Mouse (Mus musculus) embryonic fibroblast, embryonic 13.5 days (primary cell): ENCODE measurements around the gene Ppie. TPM values are rescaled to one million over a fixed set of nuclear protein-coding genes. Genes with fewer than 3 reads are reported as not detected.

Source experiments
- H3K27ac ChIP-seq: 2 replicates; pipeline ENCODE4 v1.5.1; 2012; ENCODE audit warnings: low read length, control low read depth, inconsistent platforms; ENCODE audit not compliant: insufficient read depth
- H3K4me1 ChIP-seq: 2 replicates; pipeline ENCODE4 v1.6.1; 2011; ENCODE audit warnings: low read length; ENCODE audit not compliant: control insufficient read depth, insufficient read depth
- H3K4me3 ChIP-seq: 2 replicates; pipeline ENCODE4 v1.5.1; 2011; ENCODE audit warnings: mild to moderate bottlenecking, control low read depth, low read length; ENCODE audit not compliant: insufficient read depth
- CTCF ChIP-seq: IDR thresholded peaks from 2 replicates; pipeline ENCODE4 v1.5.1; 2011; ENCODE audit warnings: mild to moderate bottlenecking, control low read depth, low read length, moderate library complexity, borderline replicate concordance; ENCODE audit not compliant: insufficient read depth
- POLR2A ChIP-seq: IDR thresholded peaks from 2 replicates; pipeline ENCODE4 v1.6.1; 2011; ENCODE audit warnings: low read depth, mild to moderate bottlenecking, control low read depth, low read length, moderate library complexity
- polyA plus RNA-seq: library from polyadenylated mRNA; stranded (reverse); fragments of >200 nt; gene quantifications from 2 replicates; pipeline ENCODE4 v1.2.4, GENCODE M21; 2011; ENCODE audit warnings: low read depth; ENCODE audit not compliant: missing spikeins, insufficient read length

The Ppie gene
- polyA plus RNA-seq, 1 experiment, result 33.6 TPM

DNA sequence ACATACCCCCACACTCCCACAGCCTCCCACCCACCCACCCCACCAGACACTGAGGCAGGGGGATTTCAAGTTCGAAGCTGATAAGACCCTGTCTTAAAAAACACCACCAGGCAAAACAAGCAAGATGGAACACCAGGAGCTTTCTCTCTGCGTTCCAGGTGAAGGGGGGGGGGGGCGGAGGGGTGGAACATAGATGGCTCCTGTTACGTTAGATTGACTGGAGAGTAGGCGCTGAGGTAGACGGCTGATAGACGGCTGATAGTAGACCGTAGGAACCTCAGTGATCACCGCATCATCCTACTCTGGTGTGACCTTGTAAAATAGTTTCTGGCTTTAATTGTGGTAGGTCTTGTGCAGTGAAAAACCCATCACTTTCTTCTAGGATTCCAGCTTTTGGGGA is 45.9 kb downstream of the Ppie start:
- Histone ChIP-seq H3K4me3 (no peak overlapping the region), H3K4me1 (no peaks in the 10 kb centered on the region), H3K27ac (no peak overlapping the region)
- TF ChIP-seq POLR2A (no peak), CTCF (no peak)

DNA sequence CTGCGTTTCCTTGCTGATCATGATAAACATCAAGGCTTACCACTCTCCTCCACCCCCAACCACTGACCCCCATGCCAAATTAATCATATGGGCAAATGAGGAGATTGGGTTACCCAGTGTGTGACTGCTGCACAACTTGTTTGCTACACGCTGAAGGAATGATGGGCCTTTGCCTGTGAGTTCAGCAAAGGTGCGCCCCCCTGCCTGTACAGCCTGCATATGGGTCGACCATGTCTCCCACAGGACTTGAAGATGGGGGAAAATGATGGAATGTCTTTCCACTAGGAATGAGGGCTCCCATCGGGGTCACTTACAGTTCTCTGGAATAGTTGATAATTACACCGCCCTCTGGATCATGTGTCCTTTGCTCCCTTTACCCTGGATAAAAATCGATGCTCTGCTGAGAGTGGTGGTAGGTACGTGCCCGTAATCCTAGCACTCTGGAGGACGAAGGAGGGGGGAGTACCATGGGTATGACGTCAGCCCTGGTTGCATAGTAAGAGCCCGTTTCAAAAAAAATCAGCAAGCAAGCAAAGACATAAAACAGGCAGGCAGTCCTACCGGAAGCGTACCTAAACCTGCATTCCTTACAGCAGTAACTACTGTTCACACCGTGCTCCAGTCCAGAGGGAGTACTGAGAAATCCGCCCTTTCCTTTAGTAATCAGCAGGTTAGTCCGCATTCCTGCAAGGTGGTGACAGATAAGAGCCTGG is 46.5 kb downstream of the Ppie start:
- no peak overlapping the region for H3K4me3 ChIP-seq
- TF ChIP-seq CTCF, result no peak
- no peak for TF ChIP-seq POLR2A
- H3K4me1 ChIP-seq, result no peaks in the 10 kb centered on the region
- H3K27ac ChIP-seq, result no peak overlapping the region

DNA sequence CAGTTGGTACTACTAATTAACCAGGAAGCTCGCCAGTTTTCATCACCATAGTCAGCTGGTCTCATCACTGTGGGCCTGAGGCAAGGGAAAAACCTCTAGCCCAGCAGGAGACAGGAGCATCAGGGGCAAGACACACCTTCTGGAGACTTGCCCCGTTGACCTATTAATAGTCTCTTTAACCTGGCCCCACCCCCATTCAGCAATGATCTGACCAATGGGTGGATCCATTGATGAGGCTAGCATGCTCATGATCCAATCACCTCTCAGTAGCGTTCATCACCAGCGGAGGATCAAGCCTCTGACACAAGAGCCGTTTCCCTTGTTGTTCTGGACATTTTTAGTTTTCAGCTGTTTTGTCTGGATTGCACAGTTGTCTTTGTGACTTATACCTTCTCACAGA is 47.1 kb downstream of the Ppie start:
- TF ChIP-seq POLR2A (no peak), CTCF (no peak)
- H3K27ac ChIP-seq, result no peak overlapping the region
- H3K4me3 ChIP-seq, result no peak overlapping the region
- no peaks in the 10 kb centered on the region for H3K4me1 ChIP-seq

DNA sequence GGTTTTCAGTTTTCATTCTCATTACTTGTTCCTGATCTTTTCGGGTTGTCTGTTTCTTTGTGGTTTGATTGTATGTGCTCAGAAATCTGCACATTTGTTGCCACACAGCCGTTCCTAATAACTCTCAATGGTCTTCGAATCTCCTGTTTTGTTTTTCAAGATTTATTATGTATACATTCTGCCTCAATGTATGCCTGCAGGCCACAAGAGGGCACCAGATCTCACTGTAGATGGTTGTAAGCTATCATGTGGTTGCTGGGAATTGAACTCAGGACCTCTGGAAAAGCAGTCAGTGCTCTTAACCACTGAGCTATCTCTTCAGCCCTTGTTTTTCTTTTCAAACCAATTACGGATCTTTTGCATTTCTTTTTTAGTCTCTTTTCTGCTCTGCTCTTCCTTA is 53.4 kb downstream of the Ppie start:
- H3K4me1 ChIP-seq, result no peaks in the 10 kb centered on the region
- H3K27ac ChIP-seq, result no peak overlapping the region
- H3K4me3 ChIP-seq, result no peak overlapping the region
- TF ChIP-seq POLR2A (no peak), CTCF (no peak)

DNA sequence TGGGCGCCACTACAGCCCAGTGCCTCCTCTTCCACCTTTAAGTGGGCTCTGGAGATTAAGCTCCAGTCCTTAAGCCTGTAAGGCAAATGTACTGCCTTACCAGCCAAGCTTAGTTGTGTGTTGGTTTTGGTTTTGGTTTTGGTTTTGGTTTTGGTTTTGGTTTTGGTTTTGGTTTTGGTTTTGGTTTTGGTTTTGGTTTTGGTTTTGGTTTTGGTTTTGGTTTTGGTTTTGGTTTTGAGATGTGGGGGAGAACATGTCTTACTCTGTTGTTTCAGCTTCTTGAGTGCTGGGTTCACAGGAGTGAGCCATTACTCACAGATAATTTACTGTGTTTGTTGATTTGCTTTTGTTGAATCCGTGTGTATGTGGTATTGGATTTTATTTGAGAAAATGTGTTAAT is 54.5 kb downstream of the Ppie start:
- H3K4me3 ChIP-seq, result no peak overlapping the region

DNA sequence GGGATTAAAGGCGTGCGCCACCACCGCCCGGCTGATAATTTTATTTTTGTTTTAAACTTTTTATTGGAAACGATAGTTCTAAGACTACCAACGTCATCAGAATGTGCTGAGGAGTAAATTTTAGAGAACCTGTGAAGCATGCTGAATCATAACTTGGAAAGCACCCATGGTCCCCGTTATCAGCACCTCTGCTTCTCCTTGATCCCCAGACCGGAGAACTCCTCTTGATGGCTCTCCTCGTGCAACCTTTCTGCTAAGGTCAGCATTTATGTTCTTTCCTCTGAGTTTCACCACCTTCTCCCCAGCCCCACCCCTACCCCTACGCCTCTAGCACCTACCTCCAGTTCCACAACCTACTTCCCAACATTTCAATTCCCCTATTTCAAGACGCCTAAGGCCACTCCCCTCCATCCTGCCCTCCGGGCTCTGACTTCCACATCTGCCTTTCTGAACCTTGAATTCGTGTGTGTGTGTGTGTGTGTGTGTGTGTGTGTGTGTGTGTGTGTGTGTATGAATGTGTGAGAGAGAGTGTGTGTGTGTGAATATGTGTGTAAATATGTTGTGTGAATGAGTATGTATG is 56.3 kb downstream of the Ppie start:
- no peaks in the 10 kb centered on the region for H3K4me1 ChIP-seq
- no peak overlapping the region for H3K27ac ChIP-seq
- no peak overlapping the region for H3K4me3 ChIP-seq
- no peak for TF ChIP-seq CTCF
- no peak for TF ChIP-seq POLR2A

More for the DNA sequence above, 54.5 kb downstream of the Ppie start:
- H3K27ac ChIP-seq, result no peak overlapping the region
- TF ChIP-seq CTCF, result no peak
- TF ChIP-seq POLR2A, result no peak
- H3K4me1 ChIP-seq, result no peaks in the 10 kb centered on the region

DNA sequence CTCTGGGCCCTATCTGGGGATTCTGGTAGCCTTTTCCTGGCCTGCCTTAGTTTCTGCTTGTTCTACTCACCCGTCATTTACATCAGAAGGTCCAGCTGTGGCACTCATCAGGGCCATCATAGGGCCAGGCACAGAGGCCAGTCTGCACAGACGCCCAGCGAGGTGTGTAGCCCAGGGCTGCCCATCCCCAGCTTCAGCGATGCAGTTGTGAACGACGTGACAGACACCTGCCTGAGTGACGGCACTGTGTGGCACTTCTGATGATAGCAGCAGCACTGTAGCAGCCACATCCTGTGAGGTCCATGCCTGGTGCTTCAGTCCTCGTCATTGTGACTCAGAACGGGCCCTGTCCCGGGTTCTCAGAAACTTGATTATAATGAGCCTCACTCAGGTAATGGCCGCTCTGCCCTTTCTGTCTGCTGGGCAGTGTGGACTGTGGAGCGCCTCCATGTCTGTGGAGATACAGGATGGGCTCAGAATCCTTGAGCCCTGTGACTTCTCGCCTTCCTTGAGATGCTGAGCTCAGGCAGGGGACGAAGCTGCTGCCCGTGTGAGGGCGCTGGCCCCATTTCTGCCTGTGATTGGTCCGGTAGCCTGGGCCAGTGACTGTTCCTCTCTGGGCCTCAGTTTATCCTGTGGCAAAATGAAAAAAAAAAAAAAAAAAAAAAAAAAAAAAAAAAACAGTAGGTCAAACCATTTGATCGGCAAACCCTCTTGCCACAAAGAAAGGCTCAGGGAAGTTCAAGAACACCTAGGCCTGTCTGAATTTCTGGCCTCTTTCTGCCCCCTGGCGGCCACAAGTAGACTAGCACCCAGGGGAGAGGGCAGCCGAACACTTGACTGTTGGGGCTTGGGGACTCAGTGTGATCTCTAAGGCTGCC is 57.2 kb downstream of the Ppie start:
- peak; percentile 60 for TF ChIP-seq CTCF
- TF ChIP-seq POLR2A, result no peak
- Histone ChIP-seq H3K4me1 (no peaks in the 10 kb centered on the region), H3K27ac (no peak overlapping the region)

DNA sequence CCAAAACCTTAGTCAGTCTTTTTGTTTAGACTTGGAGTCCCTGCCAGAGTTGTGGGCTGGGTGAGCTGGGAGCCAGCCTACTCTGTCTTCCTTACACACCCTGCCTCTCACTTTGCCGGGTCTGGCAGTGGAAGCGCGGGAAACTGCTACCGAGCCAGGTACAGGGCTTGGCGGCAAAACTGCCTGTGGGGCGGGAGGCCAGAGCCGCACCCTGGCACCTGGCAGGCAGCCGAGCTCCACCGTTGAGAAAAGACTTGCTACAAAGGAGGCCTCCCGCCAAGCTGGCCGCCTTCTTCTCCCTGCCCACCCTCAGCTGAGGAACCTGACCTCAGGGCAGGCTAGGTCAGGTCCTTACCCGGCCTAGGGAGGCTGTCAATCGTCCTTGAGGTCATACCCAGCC is 59.0 kb downstream of the Ppie start:
- TF ChIP-seq POLR2A (no peak), CTCF (no peak)
- no peaks in the 10 kb centered on the region for H3K4me1 ChIP-seq
- no peak overlapping the region for H3K27ac ChIP-seq
- H3K4me3 ChIP-seq, result no peak overlapping the region

More for the DNA sequence above, 57.2 kb downstream of the Ppie start:
- no peak overlapping the region for H3K4me3 ChIP-seq

DNA sequence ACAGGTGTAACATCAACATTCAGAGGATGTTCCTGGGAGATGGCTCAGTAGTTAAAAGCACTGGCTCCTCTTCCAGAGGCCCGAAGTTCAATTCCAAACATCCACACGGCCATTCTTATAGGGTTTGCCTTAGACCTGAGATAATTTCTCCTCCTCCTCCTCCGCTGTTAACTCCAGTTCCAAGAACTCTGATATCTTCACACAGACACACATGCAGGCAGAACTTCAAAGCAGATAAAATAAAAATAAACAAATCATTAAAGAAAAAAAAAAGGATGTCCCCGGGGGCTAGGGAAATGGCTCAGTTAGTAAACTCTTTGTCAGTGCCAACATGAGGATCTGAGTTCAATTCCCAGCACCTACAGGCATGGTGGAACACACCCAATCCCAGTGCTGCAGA is 61.5 kb downstream of the Ppie start:
- Histone ChIP-seq H3K4me1 (no peaks in the 10 kb centered on the region), H3K27ac (no peak overlapping the region), H3K4me3 (no peak overlapping the region)
- TF ChIP-seq POLR2A (no peak), CTCF (no peak)

Other genes starting within 250 kb of the Ppie start
- gene Mfsd2a, start 178.8 kb downstream of the Ppie start, polyA plus RNA-seq, result 2.8 and 4.3 TPM in 2 replicates
- 4.1 and 7.1 TPM in 2 replicates for gene Mycl, start 144.3 kb downstream of the Ppie start, polyA plus RNA-seq
- 11.2 and 15.7 TPM in 2 replicates for gene Trit1, start 123.4 kb downstream of the Ppie start, polyA plus RNA-seq
- gene Bmp8b, start 34.8 kb downstream of the Ppie start, polyA plus RNA-seq, result 0.35 and 2.9 TPM in 2 replicates
- not detected in 2 replicates for gene Oxct2b, start 23.7 kb downstream of the Ppie start, polyA plus RNA-seq
- not detected in 2 replicates for gene Hpcal4, start 43.3 kb upstream of the Ppie start, polyA plus RNA-seq
- gene Nt5c1a, start 61.6 kb upstream of the Ppie start, polyA plus RNA-seq, result not detected in 2 replicates
- gene Heyl, start 93.6 kb upstream of the Ppie start, polyA plus RNA-seq, result 1.3 and 2.9 TPM in 2 replicates
- 151 and 154 TPM in 2 replicates for gene Pabpc4, start 122.4 kb upstream of the Ppie start, polyA plus RNA-seq
- gene Oxct2a, start 183.7 kb upstream of the Ppie start, polyA plus RNA-seq, result not detected in 2 replicates
- 0.70 TPM in 1 of 2 replicates, not detected in the other for gene Bmp8a, start 203.3 kb upstream of the Ppie start, polyA plus RNA-seq